Mouse (Mus musculus) kidney, postnatal 0 days (tissue): Measurements from ENCODE around the gene Nxph4. TPM values are rescaled to one million over a fixed set of nuclear protein-coding genes. Genes with fewer than 3 reads are reported as not detected.

Experiments
- ATAC-seq: fragments of 200-750 bp; cut with Nextera tagmentation; replicated peaks from 2 replicates; pipeline ENCODE4 v1.8.0; 2017; ENCODE audit warnings: low read depth, moderate number of reproducible peaks, moderate TSS enrichment, moderate library complexity; ENCODE audit not compliant: low FRiP score
- DNase-seq: peaks from one replicate; pipeline ENCODE4 v3.0.0-alpha.2; 2016; ENCODE audit warnings: low spot score
- H3K27ac ChIP-seq: fragments of 300-500 bp; sonication (generic); 2 replicates; pipeline ENCODE4 v1.5.1; 2014; ENCODE audit warnings: mild to moderate bottlenecking
- H3K27me3 ChIP-seq: fragments of 300-500 bp; sonication (generic); 2 replicates; pipeline ENCODE4 v1.6.1; 2014; ENCODE audit warnings: low read length, mixed read lengths; ENCODE audit not compliant: insufficient read depth
- H3K36me3 ChIP-seq: fragments of 300-500 bp; sonication (generic); 2 replicates; pipeline ENCODE4 v1.6.1; 2014; ENCODE audit warnings: low read length, mixed read lengths; ENCODE audit not compliant: insufficient read depth
- H3K4me1 ChIP-seq: fragments of 300-500 bp; sonication (generic); replicated peaks from 2 replicates; pipeline ENCODE4 v1.6.1; 2014; ENCODE audit warnings: antibody characterized with exemption, low read length, mixed read lengths; ENCODE audit not compliant: insufficient read depth
- H3K4me2 ChIP-seq: fragments of 300-500 bp; sonication (generic); 2 replicates; pipeline ENCODE4 v1.6.1; 2014; ENCODE audit warnings: mild to moderate bottlenecking, low read length, moderate library complexity, mixed read lengths
- H3K4me3 ChIP-seq: fragments of 300-500 bp; sonication (generic); replicated peaks from 2 replicates; pipeline ENCODE4 v1.5.1; 2014; ENCODE audit warnings: low read depth, low read length
- H3K9ac ChIP-seq: fragments of 300-500 bp; sonication (generic); 2 replicates; pipeline ENCODE4 v1.6.1; 2014; ENCODE audit warnings: low read depth, low read length
- H3K9me3 ChIP-seq: fragments of 300-500 bp; sonication (generic); replicated peaks from 2 replicates; pipeline ENCODE4 v1.6.1; 2016; ENCODE audit warnings: low read length, inconsistent platforms, mixed read lengths
- CTCF ChIP-seq: IDR thresholded peaks from 2 replicates; pipeline ENCODE4 v1.5.1; 2016; ENCODE audit warnings: antibody characterized with exemption, low read depth, mild to moderate bottlenecking, moderate library complexity
- WGBS: fragments of 180-500 bp; shearing (Covaris S2); extraction: QIAGEN DNeasy Blood & Tissue Kit; methylation state at CpG from one replicate; pipeline ENCODE4 v1.1.7; 2014; 5-methylcytosine and 5-hydroxymethylcytosine counted together
- polyA plus RNA-seq: library from polyadenylated mRNA; unstranded; fragments of >200 nt; fragmentation: Nextera tagmentation; extraction: Ambion mirVana; gene quantifications from 2 replicates; pipeline ENCODE4 v1.2.1, GENCODE M21; 2015

Nxph4 gene
- polyA plus RNA-seq, 1 experiment from 2014 or later = 0.93 TPM

DNA sequence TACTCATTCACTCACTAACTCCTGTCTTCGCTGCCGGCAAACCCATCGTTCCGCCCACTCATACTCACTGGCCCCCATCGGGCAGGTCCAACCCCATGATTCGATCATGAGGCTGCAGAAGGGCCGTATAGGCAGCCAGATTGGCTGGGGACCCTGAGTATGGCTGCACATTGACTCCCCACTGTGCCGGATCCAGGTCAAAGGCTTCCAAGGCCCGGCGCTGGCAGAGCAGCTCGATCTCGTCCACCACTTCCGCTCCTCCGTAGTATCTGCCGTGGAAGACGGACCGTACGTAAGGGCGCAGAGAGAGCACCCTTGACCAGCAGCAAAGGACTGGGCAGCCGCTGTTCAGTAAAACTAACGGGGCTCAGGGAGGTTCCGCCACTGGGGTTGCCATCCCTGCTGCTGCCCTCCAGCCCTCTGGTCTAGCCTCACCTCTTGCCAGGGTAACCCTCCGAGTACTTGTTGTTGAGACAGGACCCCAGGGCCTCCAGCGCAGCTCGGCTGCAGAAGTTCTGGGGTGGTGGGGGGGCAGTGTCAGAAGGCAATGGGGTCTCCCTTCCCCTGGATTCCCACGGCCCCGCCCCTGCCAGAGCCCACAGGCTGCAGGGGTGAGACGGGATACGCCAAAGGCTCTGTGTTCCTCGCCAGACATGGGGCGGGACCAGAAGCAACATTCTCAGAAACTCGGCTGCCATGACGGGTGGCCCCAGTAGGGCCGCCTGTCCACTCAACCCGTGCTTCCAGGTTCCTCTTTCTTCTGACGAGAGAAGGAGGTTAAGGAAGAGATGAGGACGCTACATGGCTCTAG is 14.3 kb downstream of the Nxph4 start:
- H3K4me1 ChIP-seq = peaks cover 26% of the 10 kb centered on the region
- H3K4me3 ChIP-seq = no peak overlapping the region
- peaks cover 18% of the 10 kb centered on the region; the same call in 1 of the 2 replicates for H3K36me3 ChIP-seq
- peaks cover 15% of the 10 kb centered on the region; the same call in 1 of the 2 replicates for H3K27me3 ChIP-seq
- no peak for TF ChIP-seq CTCF
- no peak overlapping the region for H3K9ac ChIP-seq
- no peaks in the 10 kb centered on the region for H3K9me3 ChIP-seq
- no peak for ATAC-seq
- H3K4me2 ChIP-seq = peak overlapping the region; percentile 68; the same call in 1 of the 2 replicates
- WGBS = 92% methylated on average over 37 of the region's 37 CpGs
- DNase-seq = no peak
- no peak overlapping the region for H3K27ac ChIP-seq

- no peak overlapping the region for H3K27ac ChIP-seq
- no peak for ATAC-seq
- H3K4me2 ChIP-seq = no peak overlapping the region
- WGBS = 94% methylated on average over 25 of the region's 26 CpGs
- no peaks in the 10 kb centered on the region for H3K9me3 ChIP-seq
- no peak overlapping the region for H3K4me3 ChIP-seq
- no peak overlapping the region for H3K9ac ChIP-seq
- no peak for DNase-seq
- H3K27me3 ChIP-seq = peaks cover 11% of the 10 kb centered on the region
- no peak for TF ChIP-seq CTCF
- peaks cover 26% of the 10 kb centered on the region for H3K4me1 ChIP-seq
- peaks cover 18% of the 10 kb centered on the region; the same call in 1 of the 2 replicates for H3K36me3 ChIP-seq
Observed at GRCm38 (mm10) chr10:127519041-127519701, 15.2 kb downstream of the Nxph4 start.

DNA sequence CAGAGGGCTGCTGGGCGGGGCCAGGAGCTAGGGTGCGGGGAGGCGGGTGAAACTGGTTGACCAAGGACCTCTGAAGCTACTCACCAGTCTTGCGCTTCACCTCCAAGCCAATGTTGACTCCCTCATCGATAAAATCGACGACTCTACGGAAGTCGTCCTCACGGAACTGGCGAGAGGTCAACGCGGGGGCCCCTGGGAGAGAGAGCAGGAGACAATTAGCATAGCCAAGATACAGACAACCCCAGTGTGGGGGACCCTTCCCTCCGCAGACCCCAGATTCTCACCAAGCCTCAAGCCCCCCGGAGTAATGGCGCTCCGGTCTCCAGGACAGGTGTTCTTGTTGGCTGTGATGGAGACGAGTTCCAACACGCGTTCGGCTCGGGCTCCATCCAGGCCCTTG is 16.4 kb downstream of the Nxph4 start:
- no peak overlapping the region for H3K4me2 ChIP-seq
- peaks cover 14% of the 10 kb centered on the region for H3K27me3 ChIP-seq
- H3K9me3 ChIP-seq = no peaks in the 10 kb centered on the region
- ATAC-seq (no peak), DNase-seq (no peak)
- H3K9ac ChIP-seq = no peak overlapping the region
- 93% methylated on average over 22 of the region's 22 CpGs for WGBS
- peaks cover 18% of the 10 kb centered on the region; the same call in 1 of the 2 replicates for H3K36me3 ChIP-seq
- no peak for TF ChIP-seq CTCF
- no peak overlapping the region for H3K4me3 ChIP-seq
- H3K4me1 ChIP-seq = peaks cover 35% of the 10 kb centered on the region
- H3K27ac ChIP-seq = no peak overlapping the region

DNA sequence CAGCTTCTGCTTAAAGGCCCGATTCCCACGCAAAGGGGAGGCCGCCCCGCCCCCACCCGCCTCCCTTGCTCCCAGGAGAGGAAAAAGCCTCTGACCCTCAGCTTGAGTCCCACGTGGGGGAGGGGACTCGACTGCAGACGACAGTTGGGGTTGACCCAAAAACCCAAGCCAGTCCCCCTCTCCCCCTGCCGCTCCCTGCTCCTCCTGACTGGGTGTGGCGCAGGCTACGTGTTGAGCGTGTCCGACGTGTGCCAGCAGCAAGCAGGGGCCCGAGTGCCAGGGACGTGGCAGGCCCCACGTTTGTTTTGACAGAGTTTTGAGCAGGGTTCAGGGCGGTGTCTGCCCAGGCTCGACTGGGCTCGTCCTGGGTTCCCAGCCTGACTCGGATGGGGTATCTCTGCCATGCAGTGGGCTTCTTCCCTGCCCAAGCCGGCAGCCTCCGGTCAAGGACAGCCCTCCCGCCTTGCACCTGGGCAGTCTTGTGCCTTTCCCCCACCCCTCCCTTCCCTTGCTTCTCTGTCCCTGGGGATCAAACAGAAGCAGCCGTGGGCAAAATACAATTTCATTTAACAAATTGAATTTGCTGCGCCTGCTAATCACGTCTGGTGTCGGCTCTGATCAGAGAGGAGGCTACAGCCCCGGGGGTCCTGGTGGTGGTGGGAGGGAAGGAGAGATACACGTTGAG is 17.6 kb downstream of the Nxph4 start:
- Histone ChIP-seq H3K4me3 (peak overlapping the region; percentile 3; the same call in 1 of the 2 replicates), H3K27ac (peak overlapping the region; percentile 57), H3K4me1 (peaks cover 39% of the 10 kb centered on the region), H3K27me3 (peaks cover 22% of the 10 kb centered on the region), H3K36me3 (peaks cover 18% of the 10 kb centered on the region; the same call in 1 of the 2 replicates), H3K9ac (peak overlapping the region; percentile 42), H3K9me3 (no peaks in the 10 kb centered on the region), H3K4me2 (peak overlapping the region; percentile 54)
- DNase-seq (no peak), ATAC-seq (no peak)
- WGBS = 13% methylated on average over 30 of the region's 30 CpGs
- TF ChIP-seq CTCF = no peak

- Histone ChIP-seq H3K27me3 (peaks cover 27% of the 10 kb centered on the region), H3K9me3 (no peaks in the 10 kb centered on the region), H3K36me3 (peaks cover 18% of the 10 kb centered on the region; the same call in 1 of the 2 replicates), H3K4me2 (peak overlapping the region; percentile 54), H3K27ac (peak overlapping the region; percentile 65; the same call in 1 of the 2 replicates), H3K4me1 (peaks cover 32% of the 10 kb centered on the region), H3K4me3 (peak overlapping the region; percentile 3; the same call in 1 of the 2 replicates), H3K9ac (peak overlapping the region; percentile 42; the same call in 1 of the 2 replicates)
- 25% methylated on average over 8 of the region's 8 CpGs for WGBS
- ATAC-seq (no peak), DNase-seq (no peak)
- no peak for TF ChIP-seq CTCF
Observed at GRCm38 (mm10) chr10:127515983-127516459, 18.3 kb downstream of the Nxph4 start.
